Mouse (Mus musculus): ENCODE results near the gene Gm10842.

DNA sequence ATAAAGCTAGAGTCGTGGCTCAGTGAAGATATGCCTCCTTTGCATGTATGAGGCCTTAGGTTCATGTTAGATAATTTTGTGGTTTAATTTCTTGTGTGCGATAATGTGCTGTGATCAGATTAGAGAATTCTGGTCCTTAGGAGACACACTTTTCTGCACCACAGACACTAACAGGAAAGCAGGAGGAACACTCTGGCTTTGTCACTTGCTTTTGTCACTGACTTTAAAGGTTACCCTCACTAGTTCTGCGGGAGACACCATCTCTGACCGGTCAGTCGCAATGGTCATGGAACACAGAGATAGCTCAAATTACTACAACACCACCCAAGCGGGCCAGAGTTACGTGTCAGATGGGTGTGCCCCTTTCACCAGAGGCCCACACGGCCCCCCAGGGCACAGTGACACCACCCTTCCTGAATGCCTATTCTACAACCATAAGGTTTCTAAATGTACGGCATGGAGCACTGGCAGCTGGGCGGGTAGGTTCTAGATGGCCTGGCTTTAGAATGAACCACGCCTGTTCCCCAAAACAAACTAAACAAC, 5.7 kb downstream of the Gm10842 start:
- no peak for TF ChIP-seq CTCF (IDR thresholded peaks at IDR 0.05; ENCODE audit: borderline replicate concordance, insufficient read depth, low read depth, low read length)
- no peak for TF ChIP-seq POLR2A (IDR thresholded peaks at IDR 0.05; ENCODE audit: borderline replicate concordance, insufficient read depth, low read length)
